Mouse (Mus musculus) liver, embryonic 15.5 days (tissue): ENCODE results near the gene Eef2k. TPM values are rescaled to one million over a fixed set of nuclear protein-coding genes. Genes with fewer than 3 reads are reported as not detected.

Source experiments
- ATAC-seq: fragments of 200-750 bp; cut with Nextera tagmentation; 2 replicates; pipeline ENCODE4 v1.8.0; 2017; ENCODE audit warnings: moderate number of reproducible peaks, mild to moderate bottlenecking, moderate library complexity; ENCODE audit not compliant: insufficient read depth
- H3K27ac ChIP-seq: fragments of 300-500 bp; sonication (generic); replicated peaks from 2 replicates; pipeline ENCODE4 v1.5.1; 2015; ENCODE audit warnings: mild to moderate bottlenecking, inconsistent platforms
- H3K27me3 ChIP-seq: fragments of 300-500 bp; sonication (generic); 2 replicates; pipeline ENCODE4 v1.6.1; 2015; ENCODE audit warnings: mild to moderate bottlenecking, inconsistent platforms
- H3K36me3 ChIP-seq: fragments of 300-500 bp; sonication (generic); replicated peaks from 2 replicates; pipeline ENCODE4 v1.6.1; 2015; ENCODE audit warnings: moderate library complexity, mild to moderate bottlenecking, inconsistent platforms
- H3K4me1 ChIP-seq: fragments of 300-500 bp; sonication (generic); replicated peaks from 2 replicates; pipeline ENCODE4 v1.6.1; 2015; ENCODE audit warnings: inconsistent platforms
- H3K4me2 ChIP-seq: fragments of 300-500 bp; sonication (generic); 2 replicates; pipeline ENCODE4 v1.6.1; 2015; ENCODE audit warnings: moderate library complexity, mild to moderate bottlenecking, inconsistent platforms
- H3K4me3 ChIP-seq: fragments of 300-500 bp; sonication (generic); replicated peaks from 2 replicates; pipeline ENCODE4 v1.5.1; 2015; ENCODE audit warnings: mild to moderate bottlenecking, inconsistent platforms
- H3K9ac ChIP-seq: fragments of 300-500 bp; sonication (generic); 2 replicates; pipeline ENCODE4 v1.6.1; 2015; ENCODE audit warnings: moderate library complexity, mild to moderate bottlenecking, inconsistent platforms
- H3K9me3 ChIP-seq: fragments of 300-500 bp; sonication (generic); replicated peaks from 2 replicates; pipeline ENCODE4 v1.6.1; 2016; ENCODE audit warnings: inconsistent platforms
- WGBS: fragments of 180-500 bp; shearing (Covaris S2); methylation state at CpG from one replicate; pipeline ENCODE4 v1.1.7; 2015; ENCODE audit warnings: mixed read lengths; ENCODE audit not compliant: insufficient replicate concordance; 5-methylcytosine and 5-hydroxymethylcytosine counted together
- polyA plus RNA-seq: library from polyadenylated mRNA; unstranded; fragments of >200 nt; fragmentation: Nextera tagmentation; extraction: Ambion mirVana; gene quantifications from 2 replicates; pipeline ENCODE4 v1.2.1, GENCODE M21; 2015

The Eef2k gene
- polyA plus RNA-seq, 1 experiment from 2014 or later, result 42.8 TPM

DNA sequence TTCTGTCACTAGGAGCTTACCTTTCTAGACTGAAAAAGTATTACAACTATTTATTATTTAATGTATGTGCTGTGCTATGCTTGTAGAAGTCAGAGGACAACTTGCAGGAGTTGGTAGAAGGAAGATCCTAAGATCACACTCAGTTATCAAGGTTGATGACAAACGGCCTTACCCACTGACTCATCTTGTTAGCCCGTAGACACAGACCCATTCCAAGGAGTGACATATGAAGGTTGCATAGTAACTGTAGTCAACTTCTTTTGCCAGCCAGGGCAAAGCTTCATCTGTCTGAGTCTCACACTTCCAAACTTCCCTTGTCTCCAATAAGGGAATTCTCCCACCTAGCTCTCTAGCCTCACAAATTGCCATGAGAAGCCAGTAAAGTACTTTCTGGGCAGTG is 24.1 kb downstream of the Eef2k start:
- WGBS, result 50% methylated on average over 2 of the region's 2 CpGs
- H3K4me3 ChIP-seq, result no peak overlapping the region
- H3K27me3 ChIP-seq, result no peaks in the 10 kb centered on the region
- peaks cover 100% of the 10 kb centered on the region for H3K4me1 ChIP-seq
- H3K27ac ChIP-seq, result peak overlapping the region; percentile 96
- ATAC-seq, result no peak
- H3K9me3 ChIP-seq, result no peaks in the 10 kb centered on the region
- peaks cover 37% of the 10 kb centered on the region for H3K36me3 ChIP-seq
- peak overlapping the region; percentile 55 for H3K9ac ChIP-seq
- peak overlapping the region; percentile 54 for H3K4me2 ChIP-seq

DNA sequence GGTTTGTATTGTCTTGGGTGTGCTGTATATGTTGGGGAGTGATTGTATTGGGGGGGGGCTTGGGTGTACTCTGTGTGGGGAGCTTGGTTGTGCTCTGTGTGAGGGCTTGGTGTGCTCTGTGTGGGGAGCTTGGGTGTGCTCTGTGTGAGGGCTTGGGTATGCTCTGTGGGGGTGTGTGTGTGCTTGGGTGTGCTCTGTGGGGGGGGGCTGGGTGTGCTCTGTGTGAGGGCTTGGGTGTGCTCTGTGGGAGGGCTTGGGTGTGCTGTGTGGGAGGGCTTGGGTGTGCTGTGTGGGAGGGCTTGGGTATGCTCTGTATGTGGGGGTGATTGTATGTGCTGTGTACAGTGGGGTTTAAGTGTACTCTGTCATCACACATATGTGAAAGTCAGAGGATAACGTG is 25.1 kb downstream of the Eef2k start:
- Histone ChIP-seq H3K27ac (peak overlapping the region; percentile 96), H3K4me2 (peak overlapping the region; percentile 23), H3K9me3 (no peaks in the 10 kb centered on the region), H3K27me3 (no peaks in the 10 kb centered on the region), H3K36me3 (peaks cover 45% of the 10 kb centered on the region), H3K9ac (peak overlapping the region; percentile 55; the same call in 1 of the 2 replicates), H3K4me1 (peaks cover 93% of the 10 kb centered on the region), H3K4me3 (no peak overlapping the region)
- 77% methylated on average over 1 of the region's 1 CpGs for WGBS
- ATAC-seq, result peak; percentile 51

DNA sequence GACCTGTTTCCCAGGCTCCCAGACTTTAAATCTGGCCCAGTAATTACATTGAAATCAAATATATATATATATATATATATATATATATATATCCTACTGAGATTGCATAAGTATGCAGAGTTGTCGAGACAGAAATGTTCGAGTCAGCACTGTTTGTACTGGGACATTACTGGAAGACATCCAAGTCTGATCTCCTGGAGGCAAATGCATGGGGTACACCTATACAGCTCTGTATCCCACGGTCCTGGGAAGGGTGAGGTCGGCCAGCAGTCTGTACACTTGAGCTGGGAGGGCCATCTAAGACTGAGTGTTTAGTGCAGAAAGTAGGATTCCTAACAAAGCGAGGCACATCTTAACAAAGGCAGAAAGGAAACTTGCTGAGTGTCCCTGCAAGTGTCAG is 27.3 kb downstream of the Eef2k start:
- H3K9ac ChIP-seq, result no peak overlapping the region

DNA sequence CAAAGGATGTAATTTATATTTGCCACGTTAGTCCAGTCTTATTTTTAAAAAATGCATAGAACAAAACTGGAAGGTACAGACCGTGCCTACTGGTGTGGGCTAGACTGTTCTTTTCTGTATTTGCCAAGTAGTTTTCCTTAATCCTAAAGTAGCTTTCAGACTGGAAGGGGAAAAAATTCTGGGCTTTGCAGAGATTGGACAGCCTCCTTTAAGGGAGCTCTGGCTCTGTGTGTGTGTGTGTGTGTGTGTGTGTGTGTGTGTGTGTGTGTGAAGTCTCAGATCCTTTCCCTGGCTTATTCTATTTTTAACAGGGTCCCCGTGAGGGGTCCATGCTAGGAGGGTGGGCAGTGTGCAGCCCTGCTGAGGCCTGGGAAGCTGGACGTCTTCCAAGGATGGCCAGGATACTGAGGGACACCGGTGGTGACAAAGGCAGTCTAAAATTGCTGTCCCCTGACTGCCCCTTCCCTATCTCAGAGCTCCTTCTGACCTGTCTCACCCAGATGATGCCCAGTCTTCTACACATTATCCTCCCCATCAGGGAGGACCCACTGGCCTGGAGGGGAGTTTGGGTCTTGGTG is 27.9 kb downstream of the Eef2k start:
- H3K9me3 ChIP-seq, result no peaks in the 10 kb centered on the region
- peaks cover 93% of the 10 kb centered on the region for H3K4me1 ChIP-seq
- no peak overlapping the region for H3K9ac ChIP-seq
- no peak overlapping the region for H3K4me3 ChIP-seq
- peak overlapping the region; percentile 62 for H3K27ac ChIP-seq
- H3K27me3 ChIP-seq, result no peaks in the 10 kb centered on the region
- 80% methylated on average over 5 of the region's 5 CpGs for WGBS
- ATAC-seq, result no peak
- peaks cover 54% of the 10 kb centered on the region for H3K36me3 ChIP-seq
- H3K4me2 ChIP-seq, result no peak overlapping the region

More for the DNA sequence above, 27.3 kb downstream of the Eef2k start:
- Histone ChIP-seq H3K27ac (peak overlapping the region; percentile 96), H3K27me3 (no peaks in the 10 kb centered on the region), H3K4me2 (no peak overlapping the region), H3K4me3 (no peak overlapping the region), H3K36me3 (peaks cover 54% of the 10 kb centered on the region), H3K9me3 (no peaks in the 10 kb centered on the region), H3K4me1 (peaks cover 93% of the 10 kb centered on the region)
- ATAC-seq, result no peak
- WGBS, result 57% methylated on average over 5 of the region's 5 CpGs

DNA sequence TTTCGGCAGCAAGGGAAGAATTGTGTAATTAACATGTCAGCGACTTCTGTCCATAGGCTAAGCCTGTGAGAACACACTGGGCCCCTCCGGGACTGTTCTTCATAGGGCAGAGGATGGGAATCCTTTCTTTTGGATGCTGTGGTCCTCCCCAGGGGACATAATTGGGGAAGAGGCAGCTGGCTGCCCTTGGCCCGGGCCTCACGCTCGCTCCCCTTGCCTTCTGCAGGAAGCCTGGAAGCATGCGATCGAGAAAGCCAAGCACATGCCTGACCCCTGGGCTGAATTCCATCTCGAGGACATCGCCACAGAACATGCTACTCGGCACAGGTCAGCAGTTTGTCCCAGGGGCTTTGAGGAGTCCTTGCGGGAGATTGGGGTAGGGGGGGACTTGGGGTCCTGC is 30.5 kb downstream of the Eef2k start:
- Histone ChIP-seq H3K9ac (no peak overlapping the region), H3K4me3 (no peak overlapping the region), H3K9me3 (no peaks in the 10 kb centered on the region), H3K27ac (peak overlapping the region; percentile 96), H3K36me3 (peaks cover 68% of the 10 kb centered on the region), H3K4me1 (peaks cover 91% of the 10 kb centered on the region), H3K4me2 (no peak overlapping the region), H3K27me3 (no peaks in the 10 kb centered on the region)
- no peak for ATAC-seq
- 86% methylated on average over 12 of the region's 12 CpGs for WGBS

DNA sequence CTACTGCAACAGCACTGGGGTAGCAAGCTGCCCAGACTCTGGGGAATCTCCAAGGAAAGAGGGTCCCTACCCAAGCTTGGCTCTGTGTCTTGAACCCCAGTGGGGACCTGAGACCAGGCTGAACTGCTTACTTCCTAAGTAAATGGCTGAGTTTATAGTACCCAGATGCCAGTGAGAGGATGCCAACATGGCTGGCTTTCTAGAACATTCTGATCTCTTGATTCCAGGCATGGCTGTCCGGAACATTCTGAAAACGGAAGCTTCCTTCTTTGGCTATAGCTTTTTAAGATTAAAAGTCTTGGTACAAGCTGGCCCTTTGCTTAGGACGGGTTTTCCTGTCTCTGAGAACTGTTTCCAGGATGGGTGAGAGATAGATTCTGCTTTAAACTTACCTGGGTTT is 31.4 kb downstream of the Eef2k start:
- H3K27me3 ChIP-seq, result no peaks in the 10 kb centered on the region
- peaks cover 91% of the 10 kb centered on the region for H3K4me1 ChIP-seq
- peaks cover 73% of the 10 kb centered on the region for H3K36me3 ChIP-seq
- H3K27ac ChIP-seq, result peak overlapping the region; percentile 96
- H3K4me3 ChIP-seq, result peak overlapping the region; percentile 44; the same call in 1 of the 2 replicates
- H3K9ac ChIP-seq, result peak overlapping the region; percentile 62
- WGBS, result 83% methylated on average over 3 of the region's 3 CpGs
- ATAC-seq, result no peak
- peak overlapping the region; percentile 65 for H3K4me2 ChIP-seq
- H3K9me3 ChIP-seq, result no peaks in the 10 kb centered on the region

DNA sequence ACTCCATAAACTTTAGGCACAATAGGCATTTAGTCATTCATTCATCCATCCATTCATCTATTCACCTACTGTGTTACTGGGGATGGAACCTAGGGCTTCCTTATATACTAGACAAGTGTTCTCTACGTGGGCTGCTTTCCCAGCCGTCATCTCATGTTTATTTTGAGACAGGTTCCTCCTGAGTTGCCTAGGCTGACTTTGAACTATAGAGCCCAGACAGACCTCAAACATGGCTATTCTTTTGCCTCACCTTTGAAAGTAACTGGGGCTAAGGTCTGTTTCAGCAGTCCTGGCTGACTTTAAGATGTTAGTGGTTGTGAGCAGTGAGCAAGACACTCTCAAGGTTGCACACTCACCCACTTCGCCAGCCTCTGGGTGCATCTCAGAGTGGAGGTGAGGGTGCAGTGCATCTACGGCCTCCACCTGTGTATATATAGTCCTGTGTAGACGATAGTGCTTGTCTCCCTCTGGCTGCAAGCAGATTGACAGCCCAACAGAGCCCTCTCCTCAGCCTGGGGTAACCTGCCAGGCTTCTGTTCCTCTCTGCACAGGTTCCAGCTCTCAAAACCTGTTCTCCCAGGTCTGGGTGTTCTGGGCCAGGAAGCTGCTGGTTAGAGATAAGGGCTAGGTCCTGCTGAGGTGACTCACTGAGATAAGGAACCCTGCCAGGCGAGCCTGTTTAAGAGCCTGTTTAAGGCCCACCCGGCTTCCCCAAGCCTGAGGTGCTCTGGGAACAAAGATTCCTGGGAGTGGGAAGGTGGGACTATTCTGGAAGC is 32.3 kb downstream of the Eef2k start:
- no peaks in the 10 kb centered on the region for H3K9me3 ChIP-seq
- ATAC-seq, result peak; percentile 93
- H3K4me3 ChIP-seq, result peak overlapping the region; percentile 44
- peak overlapping the region; percentile 96 for H3K27ac ChIP-seq
- peaks cover 91% of the 10 kb centered on the region for H3K4me1 ChIP-seq
- peak overlapping the region; percentile 62 for H3K9ac ChIP-seq
- 17% methylated on average over 7 of the region's 7 CpGs for WGBS
- H3K4me2 ChIP-seq, result peak overlapping the region; percentile 65
- peaks cover 75% of the 10 kb centered on the region for H3K36me3 ChIP-seq
- H3K27me3 ChIP-seq, result no peaks in the 10 kb centered on the region

DNA sequence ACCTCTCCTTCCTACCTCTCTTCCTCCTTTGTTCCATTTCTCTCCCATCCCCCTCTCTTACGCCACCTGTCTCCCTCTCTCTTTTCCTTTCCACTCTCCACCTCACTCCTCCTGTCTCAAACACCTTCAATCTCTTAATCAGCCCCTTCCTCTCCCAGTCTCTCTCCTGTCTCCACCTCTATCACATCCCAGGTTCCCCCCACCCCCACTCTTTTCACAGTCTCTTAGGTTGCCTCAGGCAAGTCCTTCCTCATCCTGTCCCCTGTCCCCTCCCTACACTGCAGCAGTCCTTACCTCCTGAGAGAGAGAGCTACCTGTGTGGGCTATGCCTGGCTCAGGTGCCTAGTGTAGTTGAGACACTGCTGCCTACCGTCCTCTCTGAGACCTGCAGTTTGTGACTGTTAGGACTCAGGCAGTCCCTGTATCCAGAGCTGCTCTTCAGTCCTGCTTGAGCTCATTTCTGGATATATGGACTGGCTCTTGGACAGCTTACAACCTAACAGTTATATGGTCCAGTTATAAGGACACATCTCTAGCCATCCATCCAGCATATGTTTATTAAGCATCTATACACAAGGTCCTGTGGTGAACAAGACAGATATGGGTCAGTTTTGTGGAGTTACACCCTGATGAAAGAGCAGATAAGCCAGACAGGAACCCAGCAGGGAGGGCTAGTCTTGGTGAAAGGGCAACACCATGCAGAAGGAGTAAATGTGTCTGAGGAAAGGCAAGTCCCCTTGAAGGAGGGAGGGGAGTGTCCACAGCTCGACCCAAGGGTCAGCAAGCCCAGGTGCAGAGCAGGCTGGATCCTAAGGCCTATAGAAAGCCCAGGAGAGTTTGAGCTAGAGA is 33.1 kb downstream of the Eef2k start:
- Histone ChIP-seq H3K4me3 (peak overlapping the region; percentile 44), H3K27me3 (no peaks in the 10 kb centered on the region), H3K36me3 (peaks cover 77% of the 10 kb centered on the region), H3K27ac (peak overlapping the region; percentile 96), H3K4me1 (peaks cover 91% of the 10 kb centered on the region), H3K9ac (peak overlapping the region; percentile 62), H3K9me3 (no peaks in the 10 kb centered on the region), H3K4me2 (peak overlapping the region; percentile 65)
- 47% methylated on average over 3 of the region's 3 CpGs for WGBS
- peak; percentile 57 for ATAC-seq

DNA sequence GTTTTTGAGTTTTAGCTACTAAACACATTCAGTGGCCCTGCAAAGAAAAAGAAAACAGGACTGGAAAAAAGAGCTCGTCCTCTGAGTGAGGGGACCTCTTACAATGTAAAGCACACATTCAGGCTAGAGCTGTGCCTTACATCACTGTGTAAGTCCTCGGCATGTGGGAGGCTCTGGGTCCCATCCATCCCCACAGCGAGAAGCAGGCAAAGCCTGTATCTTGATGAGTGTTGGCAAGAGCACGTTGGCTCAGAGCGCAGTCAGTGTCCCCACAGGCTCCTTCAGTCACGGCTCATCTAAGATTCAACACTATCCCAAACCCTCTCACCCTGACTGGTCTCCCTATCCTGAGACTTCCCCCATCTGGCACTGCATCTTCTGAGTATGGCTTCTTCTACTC is 35.6 kb downstream of the Eef2k start:
- Histone ChIP-seq H3K4me2 (peak overlapping the region; percentile 70), H3K9ac (no peak overlapping the region), H3K27ac (peak overlapping the region; percentile 96), H3K36me3 (peaks cover 77% of the 10 kb centered on the region), H3K4me3 (peak overlapping the region; percentile 64; the same call in 1 of the 2 replicates), H3K4me1 (peaks cover 96% of the 10 kb centered on the region), H3K9me3 (no peaks in the 10 kb centered on the region), H3K27me3 (no peaks in the 10 kb centered on the region)
- no peak for ATAC-seq
- WGBS, result 85% methylated on average over 6 of the region's 6 CpGs

DNA sequence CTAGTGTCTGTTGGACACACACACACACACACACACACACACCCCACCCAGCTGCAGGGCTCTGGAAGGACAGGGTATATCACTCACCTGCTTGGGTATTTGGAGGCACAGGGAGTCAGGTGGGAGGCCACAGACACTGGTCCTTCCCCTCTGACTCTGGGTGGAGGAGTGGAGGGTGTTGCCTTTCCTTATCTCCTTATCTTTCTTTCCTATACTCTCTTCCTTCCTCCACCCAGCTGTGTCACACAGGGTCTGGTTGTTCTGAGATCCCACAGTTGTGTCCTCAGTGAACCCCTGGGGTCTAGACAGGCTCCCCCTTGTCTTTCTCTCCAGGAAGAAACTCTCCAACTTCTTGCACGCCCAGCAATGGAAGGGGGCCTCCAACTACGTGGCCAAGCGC is 37.3 kb downstream of the Eef2k start:
- H3K9me3 ChIP-seq, result no peaks in the 10 kb centered on the region
- H3K27me3 ChIP-seq, result no peaks in the 10 kb centered on the region
- ATAC-seq, result peak; percentile 66
- peaks cover 82% of the 10 kb centered on the region for H3K36me3 ChIP-seq
- peak overlapping the region; percentile 96 for H3K27ac ChIP-seq
- H3K4me1 ChIP-seq, result peaks cover 95% of the 10 kb centered on the region
- H3K4me2 ChIP-seq, result peak overlapping the region; percentile 70
- WGBS, result 72% methylated on average over 3 of the region's 3 CpGs
- peak overlapping the region; percentile 64 for H3K4me3 ChIP-seq
- H3K9ac ChIP-seq, result peak overlapping the region; percentile 59

DNA sequence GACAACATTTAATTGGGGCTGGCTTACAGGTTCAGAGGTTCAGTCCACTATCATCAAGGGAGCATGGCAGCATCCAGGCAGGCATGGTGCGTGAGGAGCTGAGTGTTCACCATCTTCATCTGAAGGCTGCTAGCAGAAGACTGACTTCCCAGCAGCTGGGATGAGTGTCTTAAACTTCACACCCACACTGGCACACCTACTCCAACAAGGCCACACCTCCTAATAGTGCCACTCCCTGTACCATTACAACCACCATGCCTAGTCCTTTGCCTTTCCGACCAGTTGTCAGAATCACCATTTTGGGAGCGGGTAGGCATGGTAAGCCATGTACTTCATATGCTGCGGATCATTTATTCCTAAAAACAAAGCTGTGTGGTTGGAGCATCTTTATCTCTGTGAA is 38.1 kb downstream of the Eef2k start:
- Histone ChIP-seq H3K27ac (peak overlapping the region; percentile 96), H3K4me1 (peaks cover 91% of the 10 kb centered on the region), H3K4me2 (peak overlapping the region; percentile 70), H3K9ac (peak overlapping the region; percentile 59), H3K4me3 (peak overlapping the region; percentile 64), H3K27me3 (no peaks in the 10 kb centered on the region), H3K9me3 (no peaks in the 10 kb centered on the region), H3K36me3 (peaks cover 90% of the 10 kb centered on the region)
- peak; percentile 59 for ATAC-seq
- WGBS, result 90% methylated on average over 4 of the region's 4 CpGs
